Mouse (Mus musculus) forebrain, embryonic 12.5 days (tissue): ENCODE results near the gene Dusp27. TPM values are rescaled to one million over a fixed set of nuclear protein-coding genes. Genes with fewer than 3 reads are reported as not detected.

ENCODE experiments used
- polyA plus RNA-seq: library from polyadenylated mRNA; unstranded; fragments of >200 nt; fragmentation: Nextera tagmentation; extraction: Ambion mirVana; gene quantifications from 2 replicates; pipeline ENCODE4 v1.2.1, GENCODE M21; 2016

Gene Dusp27
- polyA plus RNA-seq, 1 experiment from 2014 or later: 1.8 TPM

Other genes with a start within 250 kb of the Dusp27 start
- gene Pou2f1, start 125.2 kb downstream of the Dusp27 start, polyA plus RNA-seq: 27.8 and 29.6 TPM in 2 replicates
- gene Gpa33, start 2.3 kb upstream of the Dusp27 start, polyA plus RNA-seq: not detected in 2 replicates
- gene Mael, start 110.8 kb upstream of the Dusp27 start, polyA plus RNA-seq: not detected in 2 replicates
- 8.4 and 10.2 TPM in 2 replicates for gene Ildr2, start 126.2 kb upstream of the Dusp27 start, polyA plus RNA-seq